Mouse (Mus musculus) embryonic facial prominence, embryonic 11.5 days (tissue): ENCODE results near the gene 9130213A22Rik. TPM values are rescaled to one million over a fixed set of nuclear protein-coding genes. Genes with fewer than 3 reads are reported as not detected.

ENCODE experiments used
- ATAC-seq: fragments of 200-750 bp; cut with Nextera tagmentation; replicated peaks from 2 replicates; pipeline ENCODE4 v1.8.0; 2017; ENCODE audit warnings: low read depth; ENCODE audit not compliant: insufficient number of reproducible peaks, low FRiP score, low TSS enrichment
- DNase-seq: peaks from one replicate; pipeline ENCODE4 v3.0.0-alpha.2; 2015; ENCODE audit warnings: low spot score
- H3K27ac ChIP-seq: fragments of 300-500 bp; sonication (generic); replicated peaks from 2 replicates; pipeline ENCODE4 v1.5.1; 2014; ENCODE audit warnings: mild to moderate bottlenecking, low read depth, low read length, control low read depth
- H3K27me3 ChIP-seq: fragments of 300-500 bp; sonication (generic); 2 replicates; pipeline ENCODE4 v1.6.1; 2014; ENCODE audit warnings: mild to moderate bottlenecking, low read length, moderate library complexity, mixed read lengths; ENCODE audit not compliant: control insufficient read depth, insufficient read depth
- H3K36me3 ChIP-seq: fragments of 300-500 bp; sonication (generic); replicated peaks from 2 replicates; pipeline ENCODE4 v1.6.1; 2014; ENCODE audit warnings: low read depth, mild to moderate bottlenecking, low read length, moderate library complexity, mixed read lengths; ENCODE audit not compliant: control insufficient read depth, insufficient read depth
- H3K4me1 ChIP-seq: fragments of 300-500 bp; sonication (generic); 2 replicates; pipeline ENCODE4 v1.6.1; 2014; ENCODE audit warnings: low read length, mixed read lengths; ENCODE audit not compliant: control insufficient read depth, insufficient read depth
- H3K4me2 ChIP-seq: fragments of 300-500 bp; sonication (generic); 2 replicates; pipeline ENCODE4 v1.6.1; 2014; ENCODE audit warnings: low read depth, mild to moderate bottlenecking, control low read depth, low read length, moderate library complexity
- H3K4me3 ChIP-seq: fragments of 300-500 bp; sonication (generic); 2 replicates; pipeline ENCODE4 v1.5.1; 2014; ENCODE audit warnings: low read depth, low read length, control low read depth
- H3K9ac ChIP-seq: fragments of 300-500 bp; sonication (generic); replicated peaks from 2 replicates; pipeline ENCODE4 v1.6.1; 2014; ENCODE audit warnings: mild to moderate bottlenecking, control low read depth, low read length
- H3K9me3 ChIP-seq: fragments of 300-500 bp; sonication (generic); replicated peaks from 2 replicates; pipeline ENCODE4 v1.6.1; 2016; ENCODE audit warnings: mild to moderate bottlenecking, low read length, inconsistent platforms, mixed read lengths; ENCODE audit not compliant: control insufficient read depth
- WGBS: fragments of 180-500 bp; shearing (Covaris S2); extraction: QIAGEN DNeasy Blood & Tissue Kit; methylation state at CpG from one replicate; pipeline ENCODE4 v1.1.7; 2014; 5-methylcytosine and 5-hydroxymethylcytosine counted together
- polyA plus RNA-seq: library from polyadenylated mRNA; unstranded; fragments of >200 nt; fragmentation: Nextera tagmentation; extraction: Ambion mirVana; gene quantifications from 2 replicates; pipeline ENCODE4 v1.2.1, GENCODE M21; 2014

9130213A22Rik gene
- not detected in 2 replicates for polyA plus RNA-seq

GRCm38 (mm10) chr11:69122336-69122951, at the start of gene 9130213A22Rik:
Gene 9130213A22Rik, minus strand, starts transcription at chr11:69122589.
- peak within 1 kb of the TSS; percentile 75 for H3K4me3 ChIP-seq
- ATAC-seq (peak; percentile 53), DNase-seq (peak; percentile 92)
- no peaks in the 10 kb centered on the region for H3K9me3 ChIP-seq
- no peaks in the 10 kb centered on the region for H3K36me3 ChIP-seq
- peak within 1 kb of the TSS; percentile 58 for H3K9ac ChIP-seq
- peaks cover 8% of the 10 kb centered on the region; the same call in 1 of the 2 replicates for H3K27me3 ChIP-seq
- peak within 1 kb of the TSS; percentile 52 for H3K27ac ChIP-seq
- H3K4me1 ChIP-seq, result peaks cover 3% of the 10 kb centered on the region
- peak within 1 kb of the TSS; percentile 97 for H3K4me2 ChIP-seq
- under 1% methylated on average over 52 of the region's 66 CpGs for WGBS

GRCm38 (mm10) chr11:69171626-69172025, 49.2 kb upstream of the 9130213A22Rik start:
- no peak overlapping the region for H3K4me2 ChIP-seq
- H3K9ac ChIP-seq, result no peak overlapping the region
- no peak overlapping the region for H3K27ac ChIP-seq
- DNase-seq (peak; percentile 67), ATAC-seq (no peak)
- WGBS, result 31% methylated on average over 7 of the region's 7 CpGs
- no peaks in the 10 kb centered on the region for H3K9me3 ChIP-seq
- no peak overlapping the region for H3K4me3 ChIP-seq
- no peaks in the 10 kb centered on the region for H3K27me3 ChIP-seq
- no peaks in the 10 kb centered on the region for H3K36me3 ChIP-seq
- no peaks in the 10 kb centered on the region for H3K4me1 ChIP-seq

- Histone ChIP-seq H3K36me3 (no peaks in the 10 kb centered on the region), H3K9ac (no peak overlapping the region), H3K4me2 (no peak overlapping the region), H3K9me3 (no peaks in the 10 kb centered on the region), H3K4me3 (no peak overlapping the region), H3K27ac (no peak overlapping the region), H3K27me3 (no peaks in the 10 kb centered on the region), H3K4me1 (no peaks in the 10 kb centered on the region)
- WGBS, result 86% methylated on average over 12 of the region's 12 CpGs
- DNase-seq (no peak), ATAC-seq (no peak)
Measured at GRCm38 (mm10) chr11:69169313-69169712, 46.9 kb upstream of the 9130213A22Rik start.

GRCm38 (mm10) chr11:69156800-69157199, 34.4 kb upstream of the 9130213A22Rik start, which contains the start of gene Alox12b:
Gene Alox12b, plus strand, starts transcription at chr11:69156989.
- WGBS, result 2% methylated on average over 18 of the region's 18 CpGs
- no peaks in the 10 kb centered on the region; the same call in 1 of the 2 replicates for H3K4me1 ChIP-seq
- peak within 1 kb of the TSS; percentile 16; the same call in 1 of the 2 replicates for H3K4me3 ChIP-seq
- H3K4me2 ChIP-seq, result peak within 1 kb of the TSS; percentile 47
- ATAC-seq, result 0 out of 2 replicates have a peak, but pooled peaks have one; percentile 48
- no peaks in the 10 kb centered on the region for H3K9me3 ChIP-seq
- H3K36me3 ChIP-seq, result no peaks in the 10 kb centered on the region
- H3K27me3 ChIP-seq, result peaks cover 8% of the 10 kb centered on the region
- peak within 1 kb of the TSS; percentile 5; the same call in 1 of the 2 replicates for H3K9ac ChIP-seq
- DNase-seq, result peak; percentile 53
- no peak within 1 kb of the TSS for H3K27ac ChIP-seq

- H3K4me3 ChIP-seq, result no peak overlapping the region
- no peak overlapping the region for H3K27ac ChIP-seq
- no peak overlapping the region for H3K9ac ChIP-seq
- no peaks in the 10 kb centered on the region for H3K36me3 ChIP-seq
- peaks cover 11% of the 10 kb centered on the region for H3K27me3 ChIP-seq
- no peak for ATAC-seq
- DNase-seq, result no peak
- peaks cover 3% of the 10 kb centered on the region for H3K4me1 ChIP-seq
- H3K4me2 ChIP-seq, result no peak overlapping the region
- no peaks in the 10 kb centered on the region for H3K9me3 ChIP-seq
- 58% methylated on average over 1 of the region's 1 CpGs for WGBS
Measured at GRCm38 (mm10) chr11:69155351-69155750, 33.0 kb upstream of the 9130213A22Rik start.

GRCm38 (mm10) chr11:69153831-69154230, 31.4 kb upstream of the 9130213A22Rik start:
- ATAC-seq (no peak), DNase-seq (no peak)
- 87% methylated on average over 8 of the region's 8 CpGs for WGBS
- H3K27me3 ChIP-seq, result peaks cover 11% of the 10 kb centered on the region
- H3K4me2 ChIP-seq, result no peak overlapping the region
- no peak overlapping the region for H3K27ac ChIP-seq
- H3K36me3 ChIP-seq, result no peaks in the 10 kb centered on the region
- H3K9ac ChIP-seq, result no peak overlapping the region
- H3K9me3 ChIP-seq, result no peaks in the 10 kb centered on the region
- peaks cover 3% of the 10 kb centered on the region for H3K4me1 ChIP-seq
- H3K4me3 ChIP-seq, result no peak overlapping the region

- ATAC-seq, result no peak
- no peaks in the 10 kb centered on the region for H3K36me3 ChIP-seq
- no peak overlapping the region for H3K27ac ChIP-seq
- H3K4me1 ChIP-seq, result peaks cover 3% of the 10 kb centered on the region; the same call in 1 of the 2 replicates
- 49% methylated on average over 6 of the region's 6 CpGs for WGBS
- peaks cover 3% of the 10 kb centered on the region; the same call in 1 of the 2 replicates for H3K27me3 ChIP-seq
- H3K4me3 ChIP-seq, result no peak overlapping the region
- peak; percentile 70 for DNase-seq
- H3K9ac ChIP-seq, result peak overlapping the region; percentile 18; the same call in 1 of the 2 replicates
- H3K9me3 ChIP-seq, result no peaks in the 10 kb centered on the region
- peak overlapping the region; percentile 36 for H3K4me2 ChIP-seq
Measured at GRCm38 (mm10) chr11:69151004-69151403, 28.6 kb upstream of the 9130213A22Rik start.

GRCm38 (mm10) chr11:69150444-69150843, 28.1 kb upstream of the 9130213A22Rik start:
- Histone ChIP-seq H3K4me2 (peak overlapping the region; percentile 36), H3K27me3 (peaks cover 3% of the 10 kb centered on the region; the same call in 1 of the 2 replicates), H3K4me1 (peaks cover 3% of the 10 kb centered on the region; the same call in 1 of the 2 replicates), H3K9ac (no peak overlapping the region; the same call in 1 of the 2 replicates), H3K27ac (no peak overlapping the region), H3K36me3 (no peaks in the 10 kb centered on the region), H3K4me3 (no peak overlapping the region), H3K9me3 (no peaks in the 10 kb centered on the region)
- 0 out of 2 replicates have a peak, but pooled peaks have one; percentile 29 for ATAC-seq
- WGBS, result 13% methylated on average over 7 of the region's 7 CpGs
- peak; percentile 84 for DNase-seq
